In genomic region chr8:124663874-124664230, GRCm38 (mm10) we compare ENCODE assay signal across 8 mouse cellular contexts. TPM values are rescaled to one million over a fixed set of nuclear protein-coding genes. Genes with fewer than 3 reads are reported as not detected.
DNase-seq lines count a peak whose midpoint lies in the region; ATAC-seq and TF ChIP-seq lines count a peak whose summit lies in the region.

No protein-coding gene starts in this region.

- DNase-seq in lung, postnatal 14 days, result no peak
- peak; percentile 18 for DNase-seq in forebrain, embryonic 10.5 days (ENCODE audit: extremely low spot score, low spot score)
- DNase-seq in limb, embryonic 10.5 days (ENCODE audit: low spot score), result no peak
- no peak for DNase-seq in thymus, postnatal 10 days (ENCODE audit: low spot score in 2 of 2)
- no peak for DNase-seq in adrenal gland, postnatal 10 days

- peak overlapping the region; percentile 78 for H3K4me2 ChIP-seq in lung, embryonic 15.5 days

- H3K27me3 ChIP-seq in lung, embryonic 15.5 days, result no peaks in the 10 kb centered on the region
- no peaks in the 10 kb centered on the region for H3K27me3 ChIP-seq in forebrain, embryonic 10.5 days (ENCODE audit: poor library complexity, severe bottlenecking)
- H3K27me3 ChIP-seq in limb, embryonic 10.5 days (ENCODE audit: low read depth, poor library complexity, severe bottlenecking), result no peaks in the 10 kb centered on the region

- no peak for TF ChIP-seq POLR2A in olfactory bulb, adult 2 months (IDR thresholded peaks at IDR 0.05; ENCODE audit: insufficient read depth, low read depth, low read length)

- H3K9me3 ChIP-seq in lung, embryonic 15.5 days, result no peaks in the 10 kb centered on the region
- no peaks in the 10 kb centered on the region for H3K9me3 ChIP-seq in forebrain, embryonic 10.5 days
- H3K9me3 ChIP-seq in limb, embryonic 10.5 days (replicated peaks), result no peaks in the 10 kb centered on the region

- H3K36me3 ChIP-seq in lung, embryonic 15.5 days, result no peaks in the 10 kb centered on the region
- H3K36me3 ChIP-seq in forebrain, embryonic 10.5 days (replicated peaks), result peaks cover 5% of the 10 kb centered on the region; the same call in 1 of the 2 replicates
- no peaks in the 10 kb centered on the region for H3K36me3 ChIP-seq in limb, embryonic 10.5 days

- peak overlapping the region; percentile 83 for H3K4me3 ChIP-seq in lung, embryonic 15.5 days
- H3K4me3 ChIP-seq in forebrain, embryonic 10.5 days, result peak overlapping the region; percentile 92
- H3K4me3 ChIP-seq in limb, embryonic 10.5 days, result peak overlapping the region; percentile 91
- no peak overlapping the region for H3K4me3 ChIP-seq in olfactory bulb, adult 2 months (ENCODE audit: insufficient read depth, low read depth, low read length)

- no peak for ATAC-seq in lung, embryonic 15.5 days (ENCODE audit: borderline replicate concordance, extremely low read depth, low FRiP score, low TSS enrichment)
- no peak for ATAC-seq in frontal cortex, adult (ENCODE audit: low TSS enrichment)

- peak overlapping the region; percentile 86; the same call in 1 of the 2 replicates for H3K9ac ChIP-seq in lung, embryonic 15.5 days

- WGBS in lung, embryonic 15.5 days, result 45% methylated on average over 4 of the region's 4 CpGs
- whole genome bisulfite sequencing in forebrain, embryonic 10.5 days, result 53% methylated on average over 4 of the region's 4 CpGs
- 53% methylated on average over 4 of the region's 4 CpGs for WGBS in limb, embryonic 10.5 days
- whole genome bisulfite sequencing in olfactory bulb, adult 2 months, result 51% methylated on average over 4 of the region's 4 CpGs

- no peak for TF ChIP-seq CTCF in olfactory bulb, adult 2 months (IDR thresholded peaks at IDR 0.05; ENCODE audit: insufficient read depth, low read depth, low read length)

- H3K4me1 ChIP-seq in lung, embryonic 15.5 days, result peaks cover 36% of the 10 kb centered on the region
- H3K4me1 ChIP-seq in forebrain, embryonic 10.5 days, result peaks cover 47% of the 10 kb centered on the region
- peaks cover 35% of the 10 kb centered on the region for H3K4me1 ChIP-seq in limb, embryonic 10.5 days
- peaks cover 14% of the 10 kb centered on the region for H3K4me1 ChIP-seq in olfactory bulb, adult 2 months (ENCODE audit: control insufficient read depth, insufficient read depth, low read length)

- H3K27ac ChIP-seq in lung, embryonic 15.5 days, result peak overlapping the region; percentile 84
- H3K27ac ChIP-seq in forebrain, embryonic 10.5 days, result peak overlapping the region; percentile 90
- H3K27ac ChIP-seq in limb, embryonic 10.5 days, result peak overlapping the region; percentile 94
- H3K27ac ChIP-seq in olfactory bulb, adult 2 months (ENCODE audit: insufficient read depth, low read depth, low read length), result peak overlapping the region; percentile 11; the same call in 1 of the 2 replicates

RNA-seq across cellular contexts. Expression of gene 2310022B05Rik, which starts 0.7 kb away (rescaled TPM):
- polyA plus RNA-seq in lung, embryonic 15.5 days (2015; fragmentation: Nextera tagmentation; extraction: Ambion mirVana), result 29.9 and 30.1 TPM in 2 replicates
- polyA plus RNA-seq in forebrain, embryonic 10.5 days (2016; fragmentation: Nextera tagmentation; extraction: Ambion mirVana), result 17.9 and 18.2 TPM in 2 replicates
- 22.7 and 23.5 TPM in 2 replicates for polyA plus RNA-seq in limb, embryonic 10.5 days (2016; fragmentation: Nextera tagmentation; extraction: Ambion mirVana)
- not detected in 2 replicates for polyA plus RNA-seq in olfactory bulb, adult 2 months (2012; ENCODE audit: insufficient read depth, insufficient read length, low replicate concordance, missing spikeins)
- total RNA-seq in adrenal gland, postnatal 10 days (2021), result 10 to 100 TPM; 42.5 to 43.2 TPM

RNA-seq across cellular contexts. Expression of gene Ttc13, which starts 57.9 kb away (rescaled TPM):
- polyA plus RNA-seq in lung, embryonic 15.5 days (2015; fragmentation: Nextera tagmentation; extraction: Ambion mirVana), result 47.0 and 49.7 TPM in 2 replicates
- 50.1 and 51.8 TPM in 2 replicates for polyA plus RNA-seq in forebrain, embryonic 10.5 days (2016; fragmentation: Nextera tagmentation; extraction: Ambion mirVana)
- polyA plus RNA-seq in limb, embryonic 10.5 days (2016; fragmentation: Nextera tagmentation; extraction: Ambion mirVana), result 45.5 and 51.9 TPM in 2 replicates
- polyA plus RNA-seq in olfactory bulb, adult 2 months (2012; ENCODE audit: insufficient read depth, insufficient read length, low replicate concordance, missing spikeins), result not detected in 2 replicates
- total RNA-seq in adrenal gland, postnatal 10 days (2021), result 10 to 100 TPM; 41.8 to 47.1 TPM

RNA-seq across cellular contexts. Expression of gene Arv1, which starts 58.1 kb away (rescaled TPM):
- 21.8 and 23.8 TPM in 2 replicates for polyA plus RNA-seq in lung, embryonic 15.5 days (2015; fragmentation: Nextera tagmentation; extraction: Ambion mirVana)
- 32.6 and 40.3 TPM in 2 replicates for polyA plus RNA-seq in forebrain, embryonic 10.5 days (2016; fragmentation: Nextera tagmentation; extraction: Ambion mirVana)
- polyA plus RNA-seq in limb, embryonic 10.5 days (2016; fragmentation: Nextera tagmentation; extraction: Ambion mirVana), result 33.6 and 33.8 TPM in 2 replicates
- not detected in 2 replicates for polyA plus RNA-seq in olfactory bulb, adult 2 months (2012; ENCODE audit: insufficient read depth, insufficient read length, low replicate concordance, missing spikeins)
- 10 to 100 TPM in 1 of 2 experiments, 1 to 10 TPM in 1; 8.4 to 13.4 TPM for total RNA-seq in adrenal gland, postnatal 10 days (2021)

Comparison
In these comparisons a context has a peak if more than half of its experiments do, and no peak if none do; other contexts are left out.
1. H3K27ac ChIP-seq: peak in every context shown above with its lines; median percentile 94 in limb, embryonic 10.5 days; 90 in forebrain, embryonic 10.5 days; 84 in lung, embryonic 15.5 days; 11 in olfactory bulb, adult 2 months.
2. RNA of gene Arv1, which starts 58.1 kb away (polyA plus RNA-seq): 32.6 to 40.3 TPM in forebrain, embryonic 10.5 days, 33.6 to 33.8 TPM in limb, embryonic 10.5 days and 21.8 to 23.8 TPM in lung, embryonic 15.5 days; not detected in olfactory bulb, adult 2 months; every median in the first group is over 10 times any median in the second.